Mouse (Mus musculus) left cerebral cortex, adult 6 months (tissue): ENCODE data around the gene Cst10. TPM values are rescaled to one million over a fixed set of nuclear protein-coding genes. Genes with fewer than 3 reads are reported as not detected.

Experiments
- long read RNA-seq, 2 experiments: library from polyadenylated mRNA; unstranded; transcript quantifications; one replicate each; pipeline ENCODE4 v2.0.0; 2019 to 2020
- polyA plus RNA-seq: library from polyadenylated mRNA; unstranded; fragments of <200 nt; fragmentation: Nextera tagmentation; gene quantifications from 2 replicates; pipeline ENCODE4 v1.2.3, GENCODE M21; 2021

Gene Cst10
- polyA plus RNA-seq, result not detected in 2 replicates
- long read RNA-seq, experiment 1, result 0 reads
- long read RNA-seq, experiment 2, result 0 reads

DNA sequence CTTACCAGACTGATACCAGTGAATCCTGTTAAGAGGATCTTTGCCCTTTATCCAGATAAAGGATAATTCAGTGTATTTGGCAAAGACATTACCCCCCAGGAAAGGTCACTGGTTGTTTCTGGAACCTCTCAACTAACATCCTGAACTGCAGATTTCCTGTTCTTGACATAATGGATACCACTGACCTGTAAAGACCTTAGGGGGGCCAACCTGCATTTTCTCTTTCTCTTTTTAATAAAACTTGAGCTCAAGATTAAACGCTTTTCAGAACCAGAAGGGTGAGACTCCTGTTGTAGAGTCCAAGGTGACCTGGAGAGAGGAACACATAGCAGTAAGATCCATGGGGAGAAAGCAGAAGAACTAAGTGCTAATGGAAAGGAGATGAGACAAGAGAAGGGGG is at the start of gene Cst10:
Cst10 (plus strand) TSS at position 301 of the 400 bp plus-strand sequence.

